Mouse (Mus musculus): Measurements from ENCODE around the gene Gab1.

Gab1 gene

GRCm38 (mm10) chr8:80845284-80845683 is 35.0 kb downstream of the Gab1 start:
- no peak for DNase-seq (ENCODE audit: extremely low read depth, low read depth)

- no peak for DNase-seq (ENCODE audit: extremely low read depth, low read depth)
These were observed 36.4 kb downstream of the Gab1 start for GRCm38 (mm10) chr8:80843744-80844434.

- no peak for DNase-seq (ENCODE audit: extremely low read depth, low read depth)
These were observed 37.8 kb downstream of the Gab1 start for GRCm38 (mm10) chr8:80842514-80842913.

GRCm38 (mm10) chr8:80840090-80840489 is 40.2 kb downstream of the Gab1 start:
- no peak for DNase-seq (ENCODE audit: extremely low read depth, low read depth)

DNA sequence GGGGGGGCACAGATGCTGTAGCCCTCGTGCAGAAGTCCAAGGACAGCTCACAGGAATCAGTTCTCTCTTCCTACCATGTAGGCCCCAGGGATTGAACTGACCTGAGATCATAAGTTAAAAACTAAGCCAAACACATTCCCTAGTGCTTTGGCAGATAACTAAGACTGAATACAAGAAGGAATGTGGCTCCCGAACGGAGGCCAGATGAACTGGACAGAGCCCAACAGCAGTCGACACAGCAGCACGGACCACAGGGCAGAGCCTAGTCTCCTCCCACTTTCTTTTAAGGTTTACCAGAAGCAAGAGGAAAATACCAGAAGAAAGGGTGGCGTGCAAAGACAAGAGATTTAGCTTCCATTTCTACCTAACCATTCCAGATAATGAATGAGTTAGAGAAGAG is 42.1 kb downstream of the Gab1 start:
- DNase-seq (ENCODE audit: extremely low read depth, low read depth): no peak

GRCm38 (mm10) chr8:80835401-80835800 is 44.9 kb downstream of the Gab1 start:
- no peak for DNase-seq (ENCODE audit: extremely low read depth, low read depth)

- no peak for DNase-seq (ENCODE audit: extremely low read depth, low read depth)
These were observed 45.9 kb downstream of the Gab1 start for GRCm38 (mm10) chr8:80834443-80834842.

GRCm38 (mm10) chr8:80832534-80832933 is 47.8 kb downstream of the Gab1 start:
- DNase-seq (ENCODE audit: extremely low read depth, low read depth): no peak

DNA sequence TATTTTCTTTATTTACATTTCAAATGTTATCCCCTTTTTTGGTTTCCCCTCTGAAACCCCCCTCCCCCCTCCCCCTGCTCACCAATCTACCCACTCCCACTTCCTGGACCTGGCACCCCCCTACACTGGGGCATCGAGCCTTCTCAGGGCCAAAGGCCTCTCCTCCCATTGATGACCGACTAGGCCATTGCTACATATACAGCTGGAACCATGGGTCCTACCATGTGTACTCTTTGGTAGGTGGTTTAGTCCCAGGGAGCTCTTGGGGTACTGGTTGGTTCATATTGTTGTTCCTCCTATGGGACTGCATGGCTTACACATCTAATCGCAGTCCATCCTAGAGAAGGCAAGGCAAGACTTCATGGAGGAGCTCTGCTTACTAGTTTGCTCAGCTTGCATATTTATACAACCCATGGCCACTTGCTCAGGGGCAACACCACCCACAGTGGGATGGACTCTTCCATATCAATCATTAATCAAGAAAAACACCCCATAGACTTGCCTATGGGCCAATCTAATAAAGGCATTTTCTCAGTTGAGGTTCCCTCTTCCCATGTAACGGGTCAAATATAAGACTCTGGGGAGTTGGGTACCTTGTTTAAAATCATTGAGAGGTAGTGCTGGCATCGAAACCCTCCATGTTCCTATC is 48.3 kb downstream of the Gab1 start:
- no peak for DNase-seq (ENCODE audit: extremely low read depth, low read depth)

GRCm38 (mm10) chr8:80830724-80831566 is 49.4 kb downstream of the Gab1 start:
- no peak for DNase-seq (ENCODE audit: extremely low read depth, low read depth)

- DNase-seq (ENCODE audit: extremely low read depth, low read depth): no peak
These were observed 50.2 kb downstream of the Gab1 start for GRCm38 (mm10) chr8:80830141-80830540.

- DNase-seq (ENCODE audit: extremely low read depth, low read depth): no peak
These were observed 53.3 kb downstream of the Gab1 start for GRCm38 (mm10) chr8:80826996-80827395.

DNA sequence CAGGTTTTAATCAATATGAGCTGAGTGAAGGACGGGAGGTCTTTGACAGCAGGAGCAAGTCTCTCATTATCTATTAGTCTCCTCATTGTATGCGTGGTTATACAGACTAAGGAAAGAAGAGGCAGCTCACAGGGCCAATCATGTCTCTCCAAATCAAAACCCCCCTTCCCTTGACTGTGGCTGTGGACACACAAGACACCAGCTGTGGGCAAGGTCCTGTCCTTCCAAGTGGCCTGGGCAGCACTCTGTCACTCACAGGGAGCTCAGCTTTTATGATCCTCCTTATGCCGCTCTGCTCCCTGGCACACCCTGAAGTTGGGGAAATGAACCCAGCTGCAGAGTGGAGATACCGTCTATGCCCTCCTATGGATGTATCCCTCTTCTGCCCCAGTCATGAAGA is 55.2 kb downstream of the Gab1 start:
- DNase-seq (ENCODE audit: extremely low read depth, low read depth): no peak

DNA sequence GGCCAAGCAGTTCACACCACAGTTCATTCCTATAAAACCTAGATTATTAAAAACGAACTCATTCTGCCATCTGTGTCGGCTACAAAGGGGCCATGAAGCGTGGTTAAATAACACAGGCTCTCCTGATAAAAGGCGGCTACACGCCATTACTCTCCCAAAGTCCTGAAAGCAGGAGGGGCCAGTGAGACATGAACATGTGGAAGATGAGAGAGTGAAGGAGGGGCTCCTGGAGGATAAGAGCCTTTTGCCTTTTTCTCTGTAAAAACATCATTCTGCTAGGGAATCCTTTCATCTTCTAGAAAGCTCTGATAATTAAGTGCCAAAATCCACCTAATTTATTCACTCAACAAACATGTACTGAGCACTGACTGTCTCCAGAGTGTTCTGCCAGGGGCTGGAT is 55.9 kb downstream of the Gab1 start:
- no peak for DNase-seq (ENCODE audit: extremely low read depth, low read depth)

GRCm38 (mm10) chr8:80823250-80823649 is 57.1 kb downstream of the Gab1 start:
- no peak for DNase-seq (ENCODE audit: extremely low read depth, low read depth)

DNA sequence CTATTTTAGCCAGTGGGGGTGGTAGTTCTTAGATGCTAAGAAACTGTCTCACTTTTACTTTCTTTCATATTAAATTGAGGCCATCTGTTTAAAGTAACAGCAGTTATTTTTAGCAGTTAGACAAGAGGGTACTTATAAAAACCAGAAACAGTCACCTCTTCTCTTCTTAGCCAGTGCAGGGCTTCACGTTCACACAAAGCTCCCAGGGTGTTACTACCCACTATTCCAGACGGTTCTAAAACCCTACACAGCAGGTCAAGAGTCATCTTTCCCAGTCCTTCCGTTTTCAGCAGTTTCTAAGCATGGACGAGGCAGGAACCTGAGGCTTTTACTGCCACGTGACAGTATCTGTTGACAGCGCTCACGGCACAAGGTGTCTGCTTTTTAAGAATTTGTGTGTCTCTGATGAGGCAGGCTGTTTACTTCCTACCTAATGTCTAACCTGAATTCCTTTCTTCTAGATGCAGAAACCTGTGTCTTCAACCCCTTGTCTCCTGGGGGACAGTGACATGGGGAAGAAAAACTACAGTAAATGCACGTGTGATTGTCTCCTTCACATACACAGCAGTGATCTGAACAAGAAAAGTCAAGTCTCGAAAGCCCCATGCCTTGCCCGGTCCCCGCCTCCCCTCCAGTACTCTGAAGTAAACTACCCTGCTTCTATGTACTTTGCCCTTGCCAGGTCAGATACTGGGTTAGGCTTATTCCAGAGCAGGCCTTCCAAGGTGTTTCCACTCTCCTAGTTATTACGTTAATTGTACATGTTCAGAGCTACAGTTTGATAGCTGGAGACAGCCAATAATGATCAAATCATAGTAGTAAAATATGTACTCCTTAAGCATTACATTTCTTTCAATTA is 58.7 kb downstream of the Gab1 start:
- DNase-seq (ENCODE audit: extremely low read depth, low read depth): no peak

- DNase-seq (ENCODE audit: extremely low read depth, low read depth): no peak
These were observed 61.3 kb downstream of the Gab1 start for GRCm38 (mm10) chr8:80818978-80819377.

DNA sequence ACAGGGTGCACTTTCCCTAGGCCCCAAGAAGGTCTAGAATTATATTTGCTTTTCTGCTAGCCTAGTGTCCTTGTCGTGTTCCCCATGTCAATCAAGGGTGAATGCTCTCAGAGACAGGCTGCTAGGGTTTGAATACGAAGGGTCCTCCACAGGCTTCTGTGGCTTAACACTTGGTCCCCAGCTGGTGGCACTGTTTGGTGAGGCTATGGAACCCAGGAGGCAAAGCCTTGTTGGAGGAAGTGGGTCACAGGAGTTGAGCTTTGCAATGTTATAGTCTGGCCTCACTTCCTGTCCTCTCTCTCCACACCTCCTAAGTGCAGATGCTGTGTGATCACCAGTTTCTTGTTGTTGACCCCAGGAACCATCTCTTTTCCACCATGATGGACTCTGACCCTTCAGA is 63.3 kb downstream of the Gab1 start:
- no peak for DNase-seq (ENCODE audit: extremely low read depth, low read depth)

DNA sequence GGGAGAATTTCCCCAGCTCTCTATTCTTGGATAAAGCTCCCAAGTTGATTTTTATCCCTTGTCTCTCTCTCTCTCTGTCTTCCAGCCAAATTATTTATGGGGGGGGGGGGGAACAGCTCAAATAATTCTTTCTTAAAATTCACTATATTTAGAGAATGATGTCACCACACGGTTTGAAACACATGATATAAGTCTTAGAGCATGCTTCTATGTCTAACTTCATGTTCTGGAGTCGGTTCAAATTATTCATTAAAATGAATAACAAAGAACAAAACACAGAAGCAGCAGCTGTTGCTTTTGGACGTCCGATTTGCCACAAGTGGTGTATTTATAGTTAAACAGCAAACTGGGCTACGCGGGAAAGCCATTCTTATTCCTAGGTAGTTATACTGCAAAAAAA is 65.1 kb downstream of the Gab1 start:
- no peak for DNase-seq (ENCODE audit: extremely low read depth, low read depth)

- DNase-seq (ENCODE audit: extremely low read depth, low read depth): no peak
These were observed 66.1 kb downstream of the Gab1 start for GRCm38 (mm10) chr8:80814087-80814791.

- DNase-seq (ENCODE audit: extremely low read depth, low read depth): peak; percentile 15
These were observed 66.9 kb downstream of the Gab1 start for GRCm38 (mm10) chr8:80813439-80813838.

Measured in MEL-GATA-1-ER (cell line).